Mouse (Mus musculus): ENCODE results near the gene Tle6. TPM values are rescaled to one million over a fixed set of nuclear protein-coding genes. Genes with fewer than 3 reads are reported as not detected.

Gene Tle6
- polyA plus RNA-seq, 1 experiment from 2014 or later = 17.1 TPM

DNA sequence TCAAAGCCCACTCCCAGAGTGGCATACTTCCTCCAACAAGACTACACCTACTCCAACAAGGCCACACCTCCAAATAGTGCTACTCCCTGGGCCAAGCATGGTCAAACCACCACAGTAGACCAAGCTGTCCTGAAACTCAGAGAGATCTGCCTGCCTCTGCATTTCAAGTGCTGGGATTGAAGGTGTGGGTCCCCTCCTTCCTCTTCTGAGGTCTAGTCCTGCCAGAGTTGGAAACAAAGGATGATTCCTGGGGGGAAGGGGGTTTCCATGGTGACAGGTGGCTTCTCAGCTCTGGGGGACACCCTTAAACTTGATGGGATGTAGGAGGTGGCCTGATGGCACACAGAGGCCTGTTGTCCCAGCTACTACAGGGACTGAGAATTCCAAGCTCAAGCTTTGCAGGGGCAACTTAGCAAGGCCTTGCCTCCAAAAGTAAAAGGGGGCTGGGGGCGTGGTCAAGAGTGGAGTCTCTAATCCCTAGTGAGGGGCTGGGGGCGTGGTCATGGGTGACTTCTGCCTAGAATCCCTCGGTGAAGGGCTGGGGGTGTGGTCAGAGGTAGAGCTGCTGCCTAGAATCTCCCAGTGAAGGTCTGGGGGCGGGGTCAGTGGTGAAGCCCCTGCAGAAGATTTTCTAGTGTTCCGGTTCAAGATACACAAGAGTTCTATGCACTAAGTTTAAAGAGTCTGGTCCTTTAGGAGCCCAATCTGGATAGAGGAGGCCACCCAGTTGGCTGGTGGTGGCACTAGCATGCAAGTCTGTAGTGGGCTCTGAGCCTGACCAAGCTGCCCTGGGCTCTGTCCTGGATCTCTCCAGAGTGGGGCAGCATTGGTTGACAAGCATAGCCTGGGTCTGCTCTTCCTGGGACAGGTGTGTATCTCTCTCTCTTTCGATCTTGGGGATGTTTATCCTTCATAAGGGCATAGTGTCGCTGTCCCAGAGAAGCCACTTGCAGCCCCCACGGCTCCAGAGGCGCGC is 26.5 kb downstream of the Tle6 start, which contains the start of gene Tle2:
TSS of gene Tle2 (plus strand) at position 481 of the 976 bp plus-strand sequence.
- no peak for DNase-seq (ENCODE audit: low spot score)

DNA sequence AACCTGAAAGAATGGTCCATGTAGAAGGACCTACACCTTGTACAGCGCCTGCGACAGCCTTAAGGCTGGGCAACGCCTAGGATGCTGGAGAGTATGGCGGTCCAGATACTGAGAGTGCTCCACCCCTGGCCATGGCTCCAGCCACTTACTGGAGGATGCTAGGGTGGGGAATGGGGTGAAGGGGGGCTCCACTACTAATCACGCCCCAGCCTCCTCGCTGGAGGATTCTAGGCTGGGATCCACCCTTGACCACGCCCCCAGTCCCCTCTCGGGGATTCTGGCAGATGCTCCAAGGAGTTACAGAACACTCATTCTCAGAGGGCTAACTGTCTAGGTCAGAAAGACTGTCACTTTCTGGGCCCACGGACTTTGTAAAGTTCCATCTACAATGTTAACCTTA is 27.9 kb downstream of the Tle6 start:
- H3K4me3 ChIP-seq (ENCODE audit: low read depth, low read length) = no peak overlapping the region
- no peaks in the 10 kb centered on the region for H3K9me3 ChIP-seq (ENCODE audit: control insufficient read depth, low read length)
- no peak overlapping the region for H3K9ac ChIP-seq (ENCODE audit: low read depth, low read length)
- peak overlapping the region; percentile 73; the same call in 1 of the 2 replicates for H3K27ac ChIP-seq (replicated peaks; ENCODE audit: low read depth, low read length)
- peaks cover 65% of the 10 kb centered on the region for H3K4me1 ChIP-seq (ENCODE audit: control insufficient read depth, insufficient read depth, low read length)
- no peak for DNase-seq (ENCODE audit: low spot score)
- peaks cover 12% of the 10 kb centered on the region; the same call in 1 of the 2 replicates for H3K36me3 ChIP-seq (ENCODE audit: control insufficient read depth, insufficient read depth, low read length)
- H3K27me3 ChIP-seq (replicated peaks; ENCODE audit: control insufficient read depth, insufficient read depth, low read length) = 0 out of 2 replicates have a peak, but pooled peaks cover 5% of the 10 kb centered on the region
- H3K4me2 ChIP-seq (ENCODE audit: low read depth, low read length) = peak overlapping the region; percentile 68
- no peak for ATAC-seq (ENCODE audit: low read depth)
- 13% methylated on average over 8 of the region's 9 CpGs for WGBS

More for the DNA sequence above, 26.5 kb downstream of the Tle6 start, which contains the start of gene Tle2:
- Histone ChIP-seq H3K9ac (ENCODE audit: low read depth, low read length) (peak within 1 kb of the TSS; percentile 78), H3K27ac (replicated peaks; ENCODE audit: low read depth, low read length) (peak within 1 kb of the TSS; percentile 58), H3K27me3 (replicated peaks; ENCODE audit: control insufficient read depth, insufficient read depth, low read length) (0 out of 2 replicates have a peak, but pooled peaks cover 5% of the 10 kb centered on the region), H3K9me3 (ENCODE audit: control insufficient read depth, low read length) (no peaks in the 10 kb centered on the region), H3K4me1 (ENCODE audit: control insufficient read depth, insufficient read depth, low read length) (peaks cover 51% of the 10 kb centered on the region), H3K4me2 (ENCODE audit: low read depth, low read length) (peak within 1 kb of the TSS; percentile 89), H3K36me3 (ENCODE audit: control insufficient read depth, insufficient read depth, low read length) (peaks cover 12% of the 10 kb centered on the region; the same call in 1 of the 2 replicates), H3K4me3 (ENCODE audit: low read depth, low read length) (peak within 1 kb of the TSS; percentile 68)
- ATAC-seq (ENCODE audit: low read depth) = no peak
- 24% methylated on average over 10 of the region's 10 CpGs for WGBS

DNA sequence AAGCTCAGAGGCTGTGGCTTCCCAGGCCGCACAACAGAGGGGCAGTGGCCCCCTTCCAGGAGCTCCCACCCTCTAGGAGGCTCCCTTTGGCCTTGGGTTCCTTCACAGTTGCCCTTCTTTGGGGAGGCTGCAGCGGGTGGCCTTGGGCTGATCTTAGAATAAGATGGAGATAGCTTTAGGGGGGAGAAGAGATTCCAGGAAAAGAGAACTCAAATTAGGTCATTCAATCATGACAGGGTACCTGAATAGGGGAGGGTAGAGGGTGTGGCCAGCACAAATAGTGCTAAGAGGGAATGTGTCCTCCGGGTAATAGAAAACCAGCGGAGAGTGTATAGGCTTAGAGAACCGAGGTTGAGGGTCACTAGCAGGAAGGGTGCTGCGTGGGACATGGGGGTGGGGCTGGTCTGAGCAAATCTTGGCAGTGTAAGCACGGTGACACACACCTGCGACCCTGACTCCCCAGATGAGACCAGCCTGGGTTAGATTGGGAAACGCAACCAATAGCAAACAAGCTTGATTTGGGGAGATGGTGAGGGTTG is 28.7 kb downstream of the Tle6 start:
- peak overlapping the region; percentile 68 for H3K4me2 ChIP-seq (ENCODE audit: low read depth, low read length)
- peaks cover 67% of the 10 kb centered on the region for H3K4me1 ChIP-seq (ENCODE audit: control insufficient read depth, insufficient read depth, low read length)
- H3K9me3 ChIP-seq (ENCODE audit: control insufficient read depth, low read length) = no peaks in the 10 kb centered on the region
- H3K9ac ChIP-seq (ENCODE audit: low read depth, low read length) = 0 out of 2 replicates have a peak overlapping the region, but pooled peaks have one; percentile 40
- DNase-seq (ENCODE audit: low spot score) = no peak
- 0 out of 2 replicates have a peak, but pooled peaks cover 5% of the 10 kb centered on the region for H3K27me3 ChIP-seq (replicated peaks; ENCODE audit: control insufficient read depth, insufficient read depth, low read length)
- WGBS = 9% methylated on average over 9 of the region's 9 CpGs
- peak overlapping the region; percentile 73 for H3K27ac ChIP-seq (replicated peaks; ENCODE audit: low read depth, low read length)
- H3K36me3 ChIP-seq (ENCODE audit: control insufficient read depth, insufficient read depth, low read length) = peaks cover 9% of the 10 kb centered on the region; the same call in 1 of the 2 replicates
- H3K4me3 ChIP-seq (ENCODE audit: low read depth, low read length) = peak overlapping the region; percentile 24
- ATAC-seq (ENCODE audit: low read depth) = no peak

DNA sequence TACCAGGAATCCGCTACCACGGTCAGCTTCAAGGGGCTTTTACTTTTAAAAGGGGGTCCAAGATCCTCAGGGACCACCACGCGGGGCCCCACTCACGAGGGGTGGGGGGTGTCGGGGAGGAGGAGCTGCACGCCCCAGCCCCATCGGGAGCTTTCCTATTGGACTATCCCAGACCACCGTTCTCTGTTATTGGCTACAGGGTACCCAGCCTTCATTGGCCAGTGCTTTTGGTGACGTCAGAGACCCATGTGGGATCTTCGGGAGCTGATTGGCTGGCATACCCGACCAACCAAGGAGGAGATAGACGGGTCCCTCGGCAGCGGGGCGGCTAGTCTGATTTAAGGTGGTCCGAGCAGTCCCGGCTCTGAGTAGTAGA is 29.4 kb downstream of the Tle6 start:
- Histone ChIP-seq H3K4me2 (ENCODE audit: low read depth, low read length) (peak overlapping the region; percentile 68), H3K9ac (ENCODE audit: low read depth, low read length) (peak overlapping the region; percentile 22; the same call in 1 of the 2 replicates), H3K9me3 (ENCODE audit: control insufficient read depth, low read length) (no peaks in the 10 kb centered on the region), H3K27me3 (replicated peaks; ENCODE audit: control insufficient read depth, insufficient read depth, low read length) (0 out of 2 replicates have a peak, but pooled peaks cover 5% of the 10 kb centered on the region), H3K27ac (replicated peaks; ENCODE audit: low read depth, low read length) (peak overlapping the region; percentile 86), H3K36me3 (ENCODE audit: control insufficient read depth, insufficient read depth, low read length) (0 out of 2 replicates have a peak, but pooled peaks cover 9% of the 10 kb centered on the region), H3K4me3 (ENCODE audit: low read depth, low read length) (peak overlapping the region; percentile 38), H3K4me1 (ENCODE audit: control insufficient read depth, insufficient read depth, low read length) (peaks cover 67% of the 10 kb centered on the region)
- DNase-seq (ENCODE audit: low spot score) = peak; percentile 100
- peak; percentile 93 for ATAC-seq (ENCODE audit: low read depth)
- WGBS = under 1% methylated on average over 18 of the region's 18 CpGs

DNA sequence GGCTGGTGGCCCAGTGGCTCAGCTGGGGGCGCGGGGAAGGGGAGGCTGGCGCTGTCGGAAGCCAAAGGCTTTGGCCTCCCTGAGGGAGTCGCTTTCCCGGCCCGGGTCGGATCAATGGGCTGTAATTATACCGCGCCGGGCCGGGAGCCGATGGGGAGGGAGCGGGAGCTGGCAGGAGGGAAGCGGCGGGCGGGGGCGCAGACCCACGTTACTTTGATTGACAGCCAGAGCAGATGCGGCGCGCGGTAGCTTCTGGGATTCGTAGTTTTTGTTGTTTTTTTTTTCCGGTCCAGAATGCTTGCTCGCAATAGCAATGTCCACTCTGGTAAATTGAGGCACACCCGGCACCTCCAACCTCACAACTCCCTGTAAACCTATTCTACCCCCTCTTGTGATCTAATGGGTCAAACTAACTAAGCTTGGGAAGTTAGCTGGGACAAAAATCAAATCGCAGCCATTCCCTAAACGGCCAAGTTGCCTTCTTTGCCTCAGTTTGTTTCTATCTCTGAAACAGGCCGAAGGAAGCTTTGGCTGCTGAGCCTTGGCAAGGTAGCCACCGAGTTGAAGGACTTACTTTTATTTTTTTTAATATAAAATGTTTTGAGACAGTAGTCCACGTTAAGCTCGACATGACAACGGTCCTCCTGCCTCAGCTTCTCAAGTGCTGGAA is 29.9 kb downstream of the Tle6 start:
- peak overlapping the region; percentile 41; the same call in 1 of the 2 replicates for H3K9ac ChIP-seq (ENCODE audit: low read depth, low read length)
- ATAC-seq (ENCODE audit: low read depth) (peak; percentile 71), DNase-seq (ENCODE audit: low spot score) (peak; percentile 99)
- H3K4me2 ChIP-seq (ENCODE audit: low read depth, low read length) = peak overlapping the region; percentile 68
- peak overlapping the region; percentile 38 for H3K4me3 ChIP-seq (ENCODE audit: low read depth, low read length)
- H3K27me3 ChIP-seq (replicated peaks; ENCODE audit: control insufficient read depth, insufficient read depth, low read length) = 0 out of 2 replicates have a peak, but pooled peaks cover 5% of the 10 kb centered on the region
- H3K9me3 ChIP-seq (ENCODE audit: control insufficient read depth, low read length) = no peaks in the 10 kb centered on the region
- H3K27ac ChIP-seq (replicated peaks; ENCODE audit: low read depth, low read length) = peak overlapping the region; percentile 89
- peaks cover 63% of the 10 kb centered on the region for H3K4me1 ChIP-seq (ENCODE audit: control insufficient read depth, insufficient read depth, low read length)
- peaks cover 13% of the 10 kb centered on the region; the same call in 1 of the 2 replicates for H3K36me3 ChIP-seq (ENCODE audit: control insufficient read depth, insufficient read depth, low read length)
- under 1% methylated on average over 23 of the region's 34 CpGs for WGBS

DNA sequence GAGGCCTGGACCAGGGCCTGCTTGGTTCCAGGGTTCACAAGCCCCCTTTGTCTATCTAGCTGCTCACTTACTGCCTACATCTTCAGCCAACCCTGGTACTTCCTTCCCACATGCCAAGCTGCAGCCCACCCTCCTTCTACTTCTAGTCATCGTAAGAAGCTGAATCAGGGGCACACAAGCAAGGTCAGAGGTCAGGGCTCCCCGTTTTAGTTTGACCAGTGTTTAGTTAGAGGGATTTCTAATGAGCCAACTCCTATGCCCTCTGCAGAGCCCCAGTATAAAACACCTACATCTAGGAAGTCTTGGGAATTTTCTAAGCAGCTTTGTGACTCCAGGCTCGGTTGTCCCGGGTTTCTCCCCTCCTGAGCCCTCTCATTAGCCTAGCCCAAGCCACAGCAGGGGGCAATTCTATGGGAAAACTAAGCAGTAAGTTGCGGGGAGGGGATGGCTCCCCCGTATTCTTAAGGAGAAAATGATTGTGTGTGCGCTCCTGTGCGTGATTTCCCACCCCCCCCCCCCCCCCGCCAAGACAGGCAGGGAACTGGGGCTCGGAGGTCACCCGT is 30.6 kb downstream of the Tle6 start:
- Histone ChIP-seq H3K9ac (ENCODE audit: low read depth, low read length) (0 out of 2 replicates have a peak overlapping the region, but pooled peaks have one; percentile 41), H3K36me3 (ENCODE audit: control insufficient read depth, insufficient read depth, low read length) (peaks cover 18% of the 10 kb centered on the region), H3K4me3 (ENCODE audit: low read depth, low read length) (peak overlapping the region; percentile 38), H3K4me2 (ENCODE audit: low read depth, low read length) (peak overlapping the region; percentile 68), H3K4me1 (ENCODE audit: control insufficient read depth, insufficient read depth, low read length) (peaks cover 56% of the 10 kb centered on the region), H3K9me3 (ENCODE audit: control insufficient read depth, low read length) (no peaks in the 10 kb centered on the region), H3K27ac (replicated peaks; ENCODE audit: low read depth, low read length) (peak overlapping the region; percentile 89), H3K27me3 (replicated peaks; ENCODE audit: control insufficient read depth, insufficient read depth, low read length) (0 out of 2 replicates have a peak, but pooled peaks cover 5% of the 10 kb centered on the region)
- 0% methylated on average over 8 of the region's 11 CpGs for WGBS
- peak; percentile 92 for DNase-seq (ENCODE audit: low spot score)
- ATAC-seq (ENCODE audit: low read depth) = peak; percentile 19

DNA sequence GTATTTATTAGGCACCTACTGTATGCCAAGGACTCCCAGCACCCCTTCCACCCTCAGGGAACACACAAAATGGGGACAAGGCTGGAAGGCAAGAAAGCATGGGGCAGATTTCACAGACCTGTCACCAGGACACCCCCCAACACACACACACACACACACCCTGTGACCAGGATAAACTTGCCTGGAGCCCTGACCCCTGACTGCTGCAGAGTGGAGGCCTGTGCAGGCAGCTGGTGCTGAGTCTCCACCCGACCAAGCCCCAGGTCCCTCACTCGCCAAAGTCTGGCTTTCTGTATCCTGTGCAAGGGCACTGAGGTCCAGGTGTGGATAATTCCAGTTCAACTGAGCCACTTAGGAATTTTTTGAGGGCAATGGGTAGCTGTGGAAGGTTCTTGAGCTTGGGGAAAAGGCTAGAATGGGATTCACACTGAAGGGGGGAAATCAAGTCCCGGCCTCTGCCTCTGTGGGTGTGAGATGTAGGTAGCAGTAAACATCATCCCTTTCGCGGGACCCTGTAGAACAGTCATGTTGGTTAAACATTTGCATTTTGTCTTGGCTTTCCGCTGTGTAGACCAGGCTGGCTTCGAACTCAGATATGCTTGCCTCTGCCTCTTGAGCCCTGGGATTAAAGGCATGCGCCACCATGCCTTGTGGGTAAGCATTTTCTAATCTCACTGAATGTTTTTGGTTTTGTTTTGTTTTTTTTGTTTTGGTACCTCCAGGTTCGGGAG is 31.2 kb downstream of the Tle6 start:
- 40% methylated on average over 9 of the region's 9 CpGs for WGBS
- ATAC-seq (ENCODE audit: low read depth) (no peak), DNase-seq (ENCODE audit: low spot score) (peak; percentile 12)
- Histone ChIP-seq H3K4me3 (ENCODE audit: low read depth, low read length) (no peak overlapping the region), H3K27ac (replicated peaks; ENCODE audit: low read depth, low read length) (peak overlapping the region; percentile 89), H3K4me2 (ENCODE audit: low read depth, low read length) (peak overlapping the region; percentile 68), H3K9me3 (ENCODE audit: control insufficient read depth, low read length) (no peaks in the 10 kb centered on the region), H3K4me1 (ENCODE audit: control insufficient read depth, insufficient read depth, low read length) (peaks cover 57% of the 10 kb centered on the region), H3K36me3 (ENCODE audit: control insufficient read depth, insufficient read depth, low read length) (peaks cover 24% of the 10 kb centered on the region), H3K9ac (ENCODE audit: low read depth, low read length) (no peak overlapping the region), H3K27me3 (replicated peaks; ENCODE audit: control insufficient read depth, insufficient read depth, low read length) (0 out of 2 replicates have a peak, but pooled peaks cover 5% of the 10 kb centered on the region)

All from embryonic facial prominence, embryonic 14.5 days (tissue).